Mouse (Mus musculus) liver, adult 2 months (tissue): ENCODE measurements around the gene Stip1.

Source experiments
- CTCF ChIP-seq: fragments of 200-500 bp; IDR thresholded peaks from 2 replicates; pipeline ENCODE4 v1.5.1; 2011; ENCODE audit warnings: low read depth, low read length, control low read depth
- POLR2A ChIP-seq: fragments of 200-500 bp; IDR thresholded peaks from 2 replicates; pipeline ENCODE4 v1.6.1; 2011; ENCODE audit warnings: low read length, control low read depth; ENCODE audit not compliant: insufficient read depth; ENCODE audit errors: extremely low read depth

DNA sequence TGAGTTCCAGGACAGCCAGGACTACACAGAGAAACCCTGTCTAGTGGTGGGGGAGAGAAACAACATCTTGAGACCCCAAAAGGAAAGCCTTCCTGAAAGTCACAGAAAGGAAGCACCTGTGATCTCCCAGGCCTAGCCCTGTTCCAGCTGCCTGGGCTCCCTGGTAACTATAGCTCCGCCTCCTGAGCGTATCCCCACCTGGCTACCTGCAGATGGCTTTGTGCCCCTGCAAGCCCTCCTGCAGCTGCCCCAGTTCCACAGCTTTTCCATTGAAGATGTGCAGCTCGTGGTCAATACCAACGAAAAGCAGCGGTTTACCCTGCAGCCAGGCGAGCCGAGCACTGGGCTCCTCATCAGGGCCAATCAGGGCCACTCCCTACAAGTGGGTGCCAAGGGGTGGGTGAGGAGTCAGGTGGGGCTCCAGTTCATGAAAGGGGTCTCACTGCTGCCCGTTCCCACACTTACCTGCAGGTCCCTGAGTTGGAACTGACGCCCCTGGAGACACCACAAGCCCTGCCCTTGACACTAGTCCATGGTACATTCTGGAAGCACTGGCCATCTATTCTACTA, 42.0 kb downstream of the Stip1 start:
- TF ChIP-seq POLR2A (no peak), CTCF (no peak)
